Mouse (Mus musculus) limb, embryonic 11.5 days (tissue): ENCODE data around the gene Tmc5. TPM values are rescaled to one million over a fixed set of nuclear protein-coding genes. Genes with fewer than 3 reads are reported as not detected.

Source experiments
- ATAC-seq: fragments of 200-750 bp; cut with Nextera tagmentation; 2 replicates; pipeline ENCODE4 v1.8.0; 2017; ENCODE audit warnings: low read depth; ENCODE audit not compliant: insufficient number of reproducible peaks, low FRiP score, low TSS enrichment
- DNase-seq: peaks from one replicate; pipeline ENCODE4 v3.0.0-alpha.2; 2015; ENCODE audit warnings: low spot score
- H3K27ac ChIP-seq: fragments of 300-500 bp; sonication (generic); replicated peaks from 2 replicates; pipeline ENCODE4 v1.5.1; 2014; ENCODE audit warnings: low read depth, mild to moderate bottlenecking, low read length
- H3K27me3 ChIP-seq: fragments of 300-500 bp; sonication (generic); 2 replicates; pipeline ENCODE4 v1.6.1; 2014; ENCODE audit warnings: mild to moderate bottlenecking, low read length, mixed read lengths; ENCODE audit not compliant: control insufficient read depth, insufficient read depth
- H3K36me3 ChIP-seq: fragments of 300-500 bp; sonication (generic); 2 replicates; pipeline ENCODE4 v1.6.1; 2014; ENCODE audit warnings: mild to moderate bottlenecking, low read length, moderate library complexity, mixed read lengths; ENCODE audit not compliant: control insufficient read depth, insufficient read depth
- H3K4me1 ChIP-seq: fragments of 300-500 bp; sonication (generic); 2 replicates; pipeline ENCODE4 v1.6.1; 2014; ENCODE audit warnings: low read length, mixed read lengths; ENCODE audit not compliant: control insufficient read depth, insufficient read depth
- H3K4me2 ChIP-seq: fragments of 300-500 bp; sonication (generic); 2 replicates; pipeline ENCODE4 v1.6.1; 2014; ENCODE audit warnings: low read depth, mild to moderate bottlenecking, moderate library complexity; ENCODE audit not compliant: severe bottlenecking
- H3K4me3 ChIP-seq: fragments of 300-500 bp; sonication (generic); 2 replicates; pipeline ENCODE4 v1.5.1; 2014; ENCODE audit warnings: low read depth, low read length
- H3K9ac ChIP-seq: fragments of 300-500 bp; sonication (generic); 2 replicates; pipeline ENCODE4 v1.6.1; 2014; ENCODE audit warnings: mild to moderate bottlenecking, low read length
- H3K9me3 ChIP-seq: fragments of 300-500 bp; sonication (generic); 2 replicates; pipeline ENCODE4 v1.6.1; 2016; ENCODE audit warnings: low read length; ENCODE audit not compliant: control insufficient read depth
- WGBS: fragments of 180-500 bp; shearing (Covaris S2); extraction: QIAGEN DNeasy Blood & Tissue Kit; methylation state at CpG from one replicate; pipeline ENCODE4 v1.1.7; 2014; 5-methylcytosine and 5-hydroxymethylcytosine counted together
- polyA plus RNA-seq: library from polyadenylated mRNA; unstranded; fragments of >200 nt; fragmentation: Nextera tagmentation; extraction: Ambion mirVana; gene quantifications from 2 replicates; pipeline ENCODE4 v1.2.1, GENCODE M21; 2014

Gene Tmc5
- polyA plus RNA-seq, 1 experiment from 2014 or later, result not detected

- no peak for DNase-seq
- WGBS, result 84% methylated on average over 7 of the region's 7 CpGs
- Histone ChIP-seq H3K27ac (no peak overlapping the region), H3K9me3 (no peaks in the 10 kb centered on the region), H3K36me3 (no peaks in the 10 kb centered on the region), H3K27me3 (no peaks in the 10 kb centered on the region), H3K9ac (peak overlapping the region; percentile 17), H3K4me2 (no peak overlapping the region), H3K4me1 (no peaks in the 10 kb centered on the region), H3K4me3 (no peak overlapping the region)
- ATAC-seq, result no peak
Observed at GRCm38 (mm10) chr7:118649328-118649727, 52.2 kb downstream of the Tmc5 start.

GRCm38 (mm10) chr7:118650119-118650518 lies 53.0 kb downstream of the Tmc5 start:
- Histone ChIP-seq H3K4me1 (no peaks in the 10 kb centered on the region), H3K36me3 (no peaks in the 10 kb centered on the region), H3K27ac (no peak overlapping the region), H3K4me2 (no peak overlapping the region), H3K9me3 (no peaks in the 10 kb centered on the region), H3K27me3 (no peaks in the 10 kb centered on the region), H3K9ac (no peak overlapping the region), H3K4me3 (no peak overlapping the region)
- 74% methylated on average over 4 of the region's 4 CpGs for WGBS
- ATAC-seq, result no peak
- DNase-seq, result no peak

- Histone ChIP-seq H3K27ac (no peak overlapping the region), H3K36me3 (no peaks in the 10 kb centered on the region), H3K4me3 (no peak overlapping the region), H3K4me1 (no peaks in the 10 kb centered on the region), H3K9ac (no peak overlapping the region), H3K27me3 (no peaks in the 10 kb centered on the region), H3K9me3 (no peaks in the 10 kb centered on the region), H3K4me2 (no peak overlapping the region)
- DNase-seq (no peak), ATAC-seq (no peak)
- 94% methylated on average over 1 of the region's 1 CpGs for WGBS
Observed at GRCm38 (mm10) chr7:118650891-118651290, 53.8 kb downstream of the Tmc5 start.

- Histone ChIP-seq H3K27me3 (no peaks in the 10 kb centered on the region), H3K9ac (no peak overlapping the region), H3K9me3 (no peaks in the 10 kb centered on the region), H3K27ac (no peak overlapping the region), H3K4me3 (no peak overlapping the region), H3K4me1 (no peaks in the 10 kb centered on the region), H3K36me3 (no peaks in the 10 kb centered on the region), H3K4me2 (no peak overlapping the region)
- no peak for DNase-seq
- WGBS, result 84% methylated on average over 6 of the region's 6 CpGs
- ATAC-seq, result no peak
Observed at GRCm38 (mm10) chr7:118652572-118653295, 55.6 kb downstream of the Tmc5 start.

GRCm38 (mm10) chr7:118656730-118657129 lies 59.6 kb downstream of the Tmc5 start:
- Histone ChIP-seq H3K4me3 (no peak overlapping the region), H3K9me3 (no peaks in the 10 kb centered on the region), H3K4me2 (no peak overlapping the region), H3K27ac (no peak overlapping the region), H3K27me3 (no peaks in the 10 kb centered on the region), H3K36me3 (no peaks in the 10 kb centered on the region), H3K9ac (no peak overlapping the region), H3K4me1 (no peaks in the 10 kb centered on the region)
- WGBS, result 54% methylated on average over 6 of the region's 6 CpGs
- ATAC-seq (no peak), DNase-seq (no peak)

- Histone ChIP-seq H3K4me2 (no peak overlapping the region), H3K36me3 (no peaks in the 10 kb centered on the region), H3K27me3 (no peaks in the 10 kb centered on the region), H3K9ac (no peak overlapping the region), H3K9me3 (0 out of 2 replicates have a peak, but pooled peaks cover 4% of the 10 kb centered on the region), H3K27ac (no peak overlapping the region), H3K4me1 (no peaks in the 10 kb centered on the region), H3K4me3 (no peak overlapping the region)
- 81% methylated on average over 2 of the region's 2 CpGs for WGBS
- ATAC-seq (no peak), DNase-seq (no peak)
Observed at GRCm38 (mm10) chr7:118667773-118668172, 70.7 kb downstream of the Tmc5 start.

GRCm38 (mm10) chr7:118670142-118670541 lies 73.0 kb downstream of the Tmc5 start:
- no peak for ATAC-seq
- Histone ChIP-seq H3K4me3 (no peak overlapping the region), H3K9ac (no peak overlapping the region), H3K36me3 (no peaks in the 10 kb centered on the region), H3K9me3 (no peaks in the 10 kb centered on the region), H3K4me1 (no peaks in the 10 kb centered on the region), H3K4me2 (no peak overlapping the region), H3K27ac (no peak overlapping the region), H3K27me3 (no peaks in the 10 kb centered on the region)
- WGBS, result 69% methylated on average over 4 of the region's 4 CpGs
- DNase-seq, result no peak

- no peak overlapping the region for H3K27ac ChIP-seq
- H3K4me3 ChIP-seq, result no peak overlapping the region
- no peaks in the 10 kb centered on the region for H3K9me3 ChIP-seq
- H3K27me3 ChIP-seq, result no peaks in the 10 kb centered on the region
- no peaks in the 10 kb centered on the region for H3K4me1 ChIP-seq
- no peak for DNase-seq
- H3K36me3 ChIP-seq, result no peaks in the 10 kb centered on the region
- H3K9ac ChIP-seq, result no peak overlapping the region
- no peak overlapping the region for H3K4me2 ChIP-seq
- ATAC-seq, result no peak
- WGBS, result 88% methylated on average over 4 of the region's 4 CpGs
Observed at GRCm38 (mm10) chr7:118676826-118677225, 79.7 kb downstream of the Tmc5 start.

- no peak overlapping the region for H3K4me2 ChIP-seq
- no peaks in the 10 kb centered on the region for H3K9me3 ChIP-seq
- no peaks in the 10 kb centered on the region for H3K4me1 ChIP-seq
- no peaks in the 10 kb centered on the region for H3K27me3 ChIP-seq
- H3K36me3 ChIP-seq, result peaks cover 10% of the 10 kb centered on the region; the same call in 1 of the 2 replicates
- H3K27ac ChIP-seq, result no peak overlapping the region
- WGBS, result 28% methylated on average over 5 of the region's 5 CpGs
- ATAC-seq (no peak), DNase-seq (peak; percentile 87)
- H3K4me3 ChIP-seq, result no peak overlapping the region
- no peak overlapping the region for H3K9ac ChIP-seq
Observed at GRCm38 (mm10) chr7:118688199-118688598, 91.1 kb downstream of the Tmc5 start.
